Mouse (Mus musculus) olfactory bulb, adult 2 months (tissue): ENCODE data around the gene Col4a3bp.

Source experiments
- CTCF ChIP-seq: fragments of 200-500 bp; IDR thresholded peaks from 2 replicates; pipeline ENCODE4 v1.5.1; 2012; ENCODE audit warnings: low read depth, mild to moderate bottlenecking, low read length, moderate library complexity; ENCODE audit not compliant: insufficient read depth
- POLR2A ChIP-seq: fragments of 200-500 bp; IDR thresholded peaks from 2 replicates; pipeline ENCODE4 v1.6.1; 2012; ENCODE audit warnings: mild to moderate bottlenecking, low read depth, low read length, moderate library complexity; ENCODE audit not compliant: insufficient read depth

GRCm38 (mm10) chr13:96542901-96543891 is 778 bp downstream of the Col4a3bp start:
- TF ChIP-seq POLR2A, result 0 out of 2 replicates have a peak, but pooled peaks have one; percentile 9
- TF ChIP-seq CTCF, result no peak
